Mouse (Mus musculus): ENCODE data around the gene Sox6. TPM values are rescaled to one million over a fixed set of nuclear protein-coding genes. Genes with fewer than 3 reads are reported as not detected.

The Sox6 gene
- polyA plus RNA-seq, 2 experiments = 21.3 to 59.4 TPM

DNA sequence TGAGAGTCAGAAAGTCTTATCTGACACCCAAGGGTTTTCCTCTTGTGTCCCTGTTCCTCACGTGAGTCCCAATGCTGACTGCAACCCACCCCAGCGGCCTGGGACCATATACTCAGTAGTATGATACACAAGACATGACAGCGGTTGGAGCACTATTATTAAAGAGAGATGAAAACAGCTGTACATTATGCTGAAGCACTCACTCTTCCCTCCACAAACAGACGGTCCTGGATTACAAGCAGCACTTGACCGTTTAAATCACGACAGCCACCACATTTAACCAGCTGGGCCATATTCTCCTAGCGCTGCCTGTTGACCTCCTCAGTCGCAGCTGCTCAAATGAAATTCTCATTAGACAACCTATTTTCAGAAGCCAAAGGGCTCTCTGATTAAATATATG lies 272.3 kb downstream of the Sox6 start:
- 69% methylated on average over 8 of the region's 8 CpGs for WGBS
- no peak for TF ChIP-seq POLR2A (IDR thresholded peaks at IDR 0.05; ENCODE audit: borderline replicate concordance, extremely low read depth, insufficient read depth, insufficient read length)
- DNase-seq (ENCODE audit: low spot score) = no peak
- no peaks in the 10 kb centered on the region for H3K27me3 ChIP-seq (ENCODE audit: control insufficient read depth, insufficient read depth, low read length)
- H3K9me3 ChIP-seq (ENCODE audit: control insufficient read depth, low read length) = no peaks in the 10 kb centered on the region
- no peak for ATAC-seq (ENCODE audit: low FRiP score, low read depth)
- 0 out of 2 replicates have a peak, but pooled peaks cover 4% of the 10 kb centered on the region for H3K4me1 ChIP-seq (ENCODE audit: control insufficient read depth, insufficient read depth, low read length)
- H3K27ac ChIP-seq (replicated peaks; ENCODE audit: low read depth, low read length) = no peak overlapping the region
- no peaks in the 10 kb centered on the region for H3K36me3 ChIP-seq (ENCODE audit: control insufficient read depth, insufficient read depth, low read length)
- H3K4me3 ChIP-seq (replicated peaks; ENCODE audit: low read length) = no peak overlapping the region
- no peak overlapping the region for H3K4me2 ChIP-seq (replicated peaks; ENCODE audit: low read depth, low read length, severe bottlenecking)
- H3K9ac ChIP-seq (ENCODE audit: low read depth, low read length, severe bottlenecking) = no peak overlapping the region

DNA sequence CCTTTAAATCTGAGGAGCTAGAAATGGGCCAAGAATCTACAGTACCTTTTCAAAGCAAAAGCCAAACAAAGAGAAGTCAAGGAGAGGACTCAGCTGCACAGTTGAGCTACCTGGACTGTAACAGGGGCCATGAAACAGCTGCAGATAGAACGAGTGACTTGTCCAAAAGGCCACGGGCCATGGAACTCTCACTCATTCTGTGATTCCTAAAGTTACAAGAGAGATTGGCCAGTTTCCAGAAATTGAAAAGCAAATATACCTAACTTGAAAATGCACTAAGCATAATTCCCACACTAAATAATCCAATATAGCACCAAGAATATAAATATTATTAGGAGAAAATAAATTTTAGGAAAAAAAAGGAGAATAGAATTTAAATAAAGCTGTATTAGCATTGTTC lies 274.7 kb downstream of the Sox6 start:
- no peak overlapping the region for H3K27ac ChIP-seq (replicated peaks; ENCODE audit: low read depth, low read length)

DNA sequence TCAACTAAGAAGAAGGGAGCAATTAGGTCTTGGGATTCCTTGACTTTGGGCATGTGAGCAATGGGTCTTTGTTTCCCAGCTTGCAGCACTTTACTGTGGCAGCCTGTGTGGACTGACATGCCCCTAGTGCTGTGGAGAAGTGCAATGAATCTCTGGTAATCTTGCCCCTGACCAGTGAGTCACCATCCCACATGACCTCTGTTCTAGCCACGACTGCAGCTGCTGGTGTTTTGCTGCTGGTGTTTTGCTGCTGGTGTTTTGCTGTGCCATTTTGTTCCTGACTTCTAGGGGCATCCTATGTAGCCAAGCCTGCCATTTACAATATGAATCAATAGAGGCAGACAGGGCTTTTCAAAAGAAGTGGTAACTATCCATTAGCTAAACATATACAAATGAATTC lies 280.4 kb downstream of the Sox6 start:
- no peaks in the 10 kb centered on the region for H3K36me3 ChIP-seq (ENCODE audit: control insufficient read depth, insufficient read depth, low read length)
- H3K9me3 ChIP-seq (ENCODE audit: control insufficient read depth, low read length) = no peaks in the 10 kb centered on the region
- no peak overlapping the region for H3K4me3 ChIP-seq (replicated peaks; ENCODE audit: low read length)
- no peaks in the 10 kb centered on the region for H3K27me3 ChIP-seq (ENCODE audit: control insufficient read depth, insufficient read depth, low read length)
- no peak overlapping the region for H3K9ac ChIP-seq (ENCODE audit: low read depth, low read length, severe bottlenecking)
- WGBS = 28% methylated on average over 1 of the region's 1 CpGs
- no peak overlapping the region for H3K4me2 ChIP-seq (replicated peaks; ENCODE audit: low read depth, low read length, severe bottlenecking)
- H3K4me1 ChIP-seq (ENCODE audit: control insufficient read depth, insufficient read depth, low read length) = no peaks in the 10 kb centered on the region
- no peak for TF ChIP-seq POLR2A (IDR thresholded peaks at IDR 0.05; ENCODE audit: borderline replicate concordance, extremely low read depth, insufficient read depth, insufficient read length)
- H3K27ac ChIP-seq (replicated peaks; ENCODE audit: low read depth, low read length) = no peak overlapping the region
- DNase-seq (ENCODE audit: low spot score) = no peak
- ATAC-seq (ENCODE audit: low FRiP score, low read depth) = no peak

More for the DNA sequence above, 274.7 kb downstream of the Sox6 start:
- WGBS = 50% methylated on average over 2 of the region's 2 CpGs
- Histone ChIP-seq H3K4me3 (replicated peaks; ENCODE audit: low read length) (no peak overlapping the region), H3K4me2 (replicated peaks; ENCODE audit: low read depth, low read length, severe bottlenecking) (no peak overlapping the region), H3K9me3 (ENCODE audit: control insufficient read depth, low read length) (no peaks in the 10 kb centered on the region), H3K36me3 (ENCODE audit: control insufficient read depth, insufficient read depth, low read length) (no peaks in the 10 kb centered on the region), H3K4me1 (ENCODE audit: control insufficient read depth, insufficient read depth, low read length) (0 out of 2 replicates have a peak, but pooled peaks cover 4% of the 10 kb centered on the region), H3K27me3 (ENCODE audit: control insufficient read depth, insufficient read depth, low read length) (no peaks in the 10 kb centered on the region), H3K9ac (ENCODE audit: low read depth, low read length, severe bottlenecking) (no peak overlapping the region)
- ATAC-seq (ENCODE audit: low FRiP score, low read depth) = no peak
- DNase-seq (ENCODE audit: low spot score) = no peak
- TF ChIP-seq POLR2A (IDR thresholded peaks at IDR 0.05; ENCODE audit: borderline replicate concordance, extremely low read depth, insufficient read depth, insufficient read length) = no peak

DNA sequence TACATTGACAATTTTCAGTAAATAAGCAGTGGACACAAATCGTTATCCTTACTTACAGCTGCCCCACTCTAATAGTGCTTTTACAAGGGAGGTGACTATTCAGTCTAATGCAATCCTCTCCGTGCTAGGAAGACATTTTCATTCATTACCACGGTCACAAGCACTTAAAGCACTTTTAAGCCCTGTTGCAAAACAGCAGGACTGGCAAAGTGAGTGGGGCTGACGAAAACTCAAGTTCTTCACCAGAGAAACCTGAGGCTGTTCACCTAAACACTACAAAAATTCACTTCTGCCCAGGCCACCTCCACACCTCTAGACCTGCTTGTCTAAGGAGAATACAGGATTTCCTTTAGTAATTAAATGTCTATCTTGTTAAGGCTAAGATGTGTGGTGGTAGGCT lies 283.3 kb downstream of the Sox6 start:
- no peak overlapping the region for H3K27ac ChIP-seq (replicated peaks; ENCODE audit: low read depth, low read length)
- no peaks in the 10 kb centered on the region for H3K9me3 ChIP-seq (ENCODE audit: control insufficient read depth, low read length)
- H3K4me2 ChIP-seq (replicated peaks; ENCODE audit: low read depth, low read length, severe bottlenecking) = no peak overlapping the region
- no peak for TF ChIP-seq POLR2A (IDR thresholded peaks at IDR 0.05; ENCODE audit: borderline replicate concordance, extremely low read depth, insufficient read depth, insufficient read length)
- H3K4me1 ChIP-seq (ENCODE audit: control insufficient read depth, insufficient read depth, low read length) = peaks cover 12% of the 10 kb centered on the region
- 34% methylated on average over 4 of the region's 4 CpGs for WGBS
- H3K36me3 ChIP-seq (ENCODE audit: control insufficient read depth, insufficient read depth, low read length) = no peaks in the 10 kb centered on the region
- no peak overlapping the region for H3K4me3 ChIP-seq (replicated peaks; ENCODE audit: low read length)
- H3K9ac ChIP-seq (ENCODE audit: low read depth, low read length, severe bottlenecking) = no peak overlapping the region
- no peak for ATAC-seq (ENCODE audit: low FRiP score, low read depth)
- DNase-seq (ENCODE audit: low spot score) = no peak
- H3K27me3 ChIP-seq (ENCODE audit: control insufficient read depth, insufficient read depth, low read length) = no peaks in the 10 kb centered on the region

DNA sequence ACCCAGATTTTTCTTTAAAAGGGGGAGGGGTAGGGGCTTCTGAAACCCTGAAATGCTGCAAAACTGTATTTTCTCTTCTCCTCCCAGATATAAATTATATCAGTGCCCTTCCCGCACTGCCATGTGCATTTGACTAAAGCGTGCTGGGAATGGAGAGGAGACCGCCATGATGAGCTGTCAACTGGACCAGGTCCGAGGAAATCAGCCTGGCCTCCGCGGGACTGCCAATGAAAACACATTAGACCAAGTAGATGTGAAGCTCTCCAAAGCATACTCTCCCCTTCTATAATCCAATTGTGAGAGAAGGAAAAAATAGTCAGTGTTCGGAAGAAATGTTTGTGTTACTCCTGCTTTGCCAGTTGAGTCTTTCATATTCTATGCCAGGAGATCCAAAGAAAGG lies 284.4 kb downstream of the Sox6 start:
- Histone ChIP-seq H3K9ac (ENCODE audit: low read depth, low read length, severe bottlenecking) (no peak overlapping the region), H3K36me3 (ENCODE audit: control insufficient read depth, insufficient read depth, low read length) (no peaks in the 10 kb centered on the region), H3K27ac (replicated peaks; ENCODE audit: low read depth, low read length) (no peak overlapping the region), H3K4me2 (replicated peaks; ENCODE audit: low read depth, low read length, severe bottlenecking) (no peak overlapping the region), H3K4me3 (replicated peaks; ENCODE audit: low read length) (no peak overlapping the region), H3K27me3 (ENCODE audit: control insufficient read depth, insufficient read depth, low read length) (no peaks in the 10 kb centered on the region), H3K9me3 (ENCODE audit: control insufficient read depth, low read length) (no peaks in the 10 kb centered on the region), H3K4me1 (ENCODE audit: control insufficient read depth, insufficient read depth, low read length) (peaks cover 15% of the 10 kb centered on the region)
- 89% methylated on average over 7 of the region's 7 CpGs for WGBS
- DNase-seq (ENCODE audit: low spot score) (no peak), ATAC-seq (ENCODE audit: low FRiP score, low read depth) (no peak)
- TF ChIP-seq POLR2A (IDR thresholded peaks at IDR 0.05; ENCODE audit: borderline replicate concordance, extremely low read depth, insufficient read depth, insufficient read length) = no peak

DNA sequence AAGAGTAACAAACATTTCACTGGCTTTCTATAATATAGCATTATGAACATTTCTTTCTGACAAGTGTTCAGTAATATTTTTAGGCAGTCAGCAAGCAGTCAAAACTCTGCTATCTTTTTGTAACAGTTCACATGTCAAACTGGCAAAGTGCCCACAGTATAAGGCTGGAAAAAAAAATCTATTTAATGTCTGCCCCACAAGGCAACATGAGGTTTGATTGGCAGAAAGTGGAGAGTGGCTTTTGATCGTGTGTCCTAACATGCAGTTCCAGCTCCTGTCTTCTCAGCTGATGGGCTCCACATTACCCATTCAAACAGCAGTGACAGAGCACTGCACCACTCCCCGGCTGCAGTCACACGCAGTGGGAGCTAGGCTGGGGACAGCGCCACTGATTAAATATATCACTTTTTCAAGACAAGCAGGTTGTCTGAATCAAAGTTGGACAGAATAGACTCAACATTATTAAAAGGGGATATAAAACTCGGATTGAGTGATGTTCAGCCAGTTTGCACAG lies 286.4 kb downstream of the Sox6 start:
- no peak for TF ChIP-seq POLR2A (IDR thresholded peaks at IDR 0.05; ENCODE audit: borderline replicate concordance, extremely low read depth, insufficient read depth, insufficient read length)
- 0 out of 2 replicates have a peak, but pooled peaks have one; percentile 26 for ATAC-seq (ENCODE audit: low FRiP score, low read depth)

More for the DNA sequence above, 286.4 kb downstream of the Sox6 start:
- 26% methylated on average over 5 of the region's 5 CpGs for WGBS
- Histone ChIP-seq H3K9me3 (ENCODE audit: control insufficient read depth, low read length) (no peaks in the 10 kb centered on the region), H3K27me3 (ENCODE audit: control insufficient read depth, insufficient read depth, low read length) (no peaks in the 10 kb centered on the region), H3K9ac (ENCODE audit: low read depth, low read length, severe bottlenecking) (no peak overlapping the region), H3K27ac (replicated peaks; ENCODE audit: low read depth, low read length) (no peak overlapping the region), H3K4me2 (replicated peaks; ENCODE audit: low read depth, low read length, severe bottlenecking) (no peak overlapping the region), H3K4me1 (ENCODE audit: control insufficient read depth, insufficient read depth, low read length) (peaks cover 15% of the 10 kb centered on the region), H3K4me3 (replicated peaks; ENCODE audit: low read length) (no peak overlapping the region), H3K36me3 (ENCODE audit: control insufficient read depth, insufficient read depth, low read length) (no peaks in the 10 kb centered on the region)
- DNase-seq (ENCODE audit: low spot score) = no peak
